Mouse (Mus musculus) lung, postnatal 14 days (tissue): ENCODE data around the gene Oaf.
A peak's percentile ranks its signal among the peaks of the same experiment; 100 is the strongest.

Experiments used
- DNase-seq: peaks from one replicate; pipeline ENCODE4 v3.0.0; 2021

The Oaf gene

GRCm38 (mm10) chr9:43242432-43242831 lies 2.7 kb upstream of the Oaf start:
- no peak for DNase-seq

GRCm38 (mm10) chr9:43241970-43242369 lies 2.3 kb upstream of the Oaf start:
- DNase-seq, result no peak

GRCm38 (mm10) chr9:43241291-43241690 lies 1.6 kb upstream of the Oaf start:
- no peak for DNase-seq

- DNase-seq, result no peak
Observed at GRCm38 (mm10) chr9:43240594-43240900, 836 bp upstream of the Oaf start.

GRCm38 (mm10) chr9:43238631-43239545 lies 823 bp downstream of the Oaf start:
- no peak for DNase-seq

- DNase-seq, result no peak
Observed at GRCm38 (mm10) chr9:43238167-43238566, 1.5 kb downstream of the Oaf start.

- DNase-seq, result no peak
Observed at GRCm38 (mm10) chr9:43237111-43237775, 2.5 kb downstream of the Oaf start.

- DNase-seq, result no peak
Observed at GRCm38 (mm10) chr9:43236576-43236975, 3.1 kb downstream of the Oaf start.

- DNase-seq, result no peak
Observed at GRCm38 (mm10) chr9:43236106-43236505, 3.6 kb downstream of the Oaf start.

GRCm38 (mm10) chr9:43235336-43235735 lies 4.4 kb downstream of the Oaf start:
- no peak for DNase-seq

- DNase-seq, result no peak
Observed at GRCm38 (mm10) chr9:43234496-43234895, 5.2 kb downstream of the Oaf start.

GRCm38 (mm10) chr9:43233515-43233914 lies 6.2 kb downstream of the Oaf start:
- DNase-seq, result no peak

- no peak for DNase-seq
Observed at GRCm38 (mm10) chr9:43233044-43233443, 6.7 kb downstream of the Oaf start.

- DNase-seq, result no peak
Observed at GRCm38 (mm10) chr9:43232286-43232685, 7.4 kb downstream of the Oaf start.

- DNase-seq, result peak; percentile 60
Observed at GRCm38 (mm10) chr9:43231805-43232204, 7.9 kb downstream of the Oaf start.

- DNase-seq, result no peak
Observed at GRCm38 (mm10) chr9:43230886-43231285, 8.8 kb downstream of the Oaf start.

GRCm38 (mm10) chr9:43229962-43230361 lies 9.7 kb downstream of the Oaf start:
- no peak for DNase-seq

- no peak for DNase-seq
Observed at GRCm38 (mm10) chr9:43229398-43229895, 10.3 kb downstream of the Oaf start.

- DNase-seq, result no peak
Observed at GRCm38 (mm10) chr9:43228745-43229144, 11.0 kb downstream of the Oaf start.

GRCm38 (mm10) chr9:43227626-43228025 lies 12.1 kb downstream of the Oaf start:
- DNase-seq, result no peak

GRCm38 (mm10) chr9:43226573-43227160 lies 13.0 kb downstream of the Oaf start:
- DNase-seq, result no peak

GRCm38 (mm10) chr9:43225481-43225880 lies 14.2 kb downstream of the Oaf start:
- DNase-seq, result no peak

- no peak for DNase-seq
Observed at GRCm38 (mm10) chr9:43224771-43225355, 14.8 kb downstream of the Oaf start.

GRCm38 (mm10) chr9:43222429-43222715 lies 17.3 kb downstream of the Oaf start:
- no peak for DNase-seq
